Mouse (Mus musculus) liver, embryonic 14 days (tissue): Measurements from ENCODE around the gene Tob1. TPM values are rescaled to one million over a fixed set of nuclear protein-coding genes. Genes with fewer than 3 reads are reported as not detected.

Experiments
- polyA plus RNA-seq: library from polyadenylated mRNA; depleted of rRNA; stranded (reverse); fragments of >200 nt; gene quantifications from 2 replicates; pipeline ENCODE4 v1.2.3, GENCODE M21; 2012; rRNA removed

Tob1 gene
- polyA plus RNA-seq = 8.1 and 8.2 TPM in 2 replicates

GRCm38 (mm10) chr11:94211124-94211603, at the start of gene Tob1:
Tob1 (plus strand) TSS chr11:94211454.

GRCm38 (mm10) chr11:94245955-94246788, 34.9 kb downstream of the Tob1 start, which contains the start of gene Wfikkn2:
Wfikkn2 (minus strand) TSS chr11:94246005.

Other genes starting within 250 kb of the Tob1 start
- 76.6 and 80.0 TPM in 2 replicates for gene Gm20390, start 243.2 kb upstream of the Tob1 start, polyA plus RNA-seq
- gene Nme1, start 242.9 kb upstream of the Tob1 start, polyA plus RNA-seq = 100 and 101 TPM in 2 replicates
- 6.7 and 8.1 TPM in 2 replicates for gene Spag9, start 215.4 kb upstream of the Tob1 start, polyA plus RNA-seq
- 0.12 and 0.20 TPM in 2 replicates for gene Wfikkn2, start 34.6 kb downstream of the Tob1 start, polyA plus RNA-seq
- gene Gm21885, start 70.4 kb downstream of the Tob1 start, polyA plus RNA-seq = not detected in 2 replicates
- 48.2 and 48.8 TPM in 2 replicates for gene Luc7l3, start 110.5 kb downstream of the Tob1 start, polyA plus RNA-seq
- gene Ankrd40, start 116.5 kb downstream of the Tob1 start, polyA plus RNA-seq = 10.9 and 13.3 TPM in 2 replicates
- gene Abcc3, start 181.5 kb downstream of the Tob1 start, polyA plus RNA-seq = 3.3 and 3.4 TPM in 2 replicates